Mouse (Mus musculus): Measurements from ENCODE around the gene Evl.

DNA sequence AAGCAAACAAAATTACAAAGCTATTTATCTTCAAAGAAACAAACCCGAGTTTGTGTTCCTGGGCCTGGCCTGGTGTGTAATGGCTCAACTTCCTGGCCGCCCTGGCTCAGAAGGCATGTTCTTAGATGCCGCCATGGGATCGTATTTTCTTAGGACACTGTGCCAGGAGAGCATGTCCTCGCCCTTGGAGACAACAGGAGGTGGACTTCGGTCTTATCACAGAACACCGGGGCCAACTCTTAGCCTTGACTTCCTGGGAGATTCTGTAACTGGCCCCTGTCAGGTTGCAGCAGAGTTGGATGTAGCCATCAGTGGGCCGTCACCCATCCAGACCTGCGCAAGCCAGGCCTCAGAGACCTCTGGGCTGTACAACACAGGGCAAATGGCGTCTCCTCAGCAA is 145.1 kb downstream of the Evl start:
- TF ChIP-seq ZNF384 (IDR thresholded peaks at IDR 0.05; ENCODE audit: low read depth, low read length) (no peak), CHD2 (IDR thresholded peaks at IDR 0.05; ENCODE audit: low read depth, low read length) (no peak), ZC3H11A (IDR thresholded peaks at IDR 0.05; ENCODE audit: borderline replicate concordance, low read depth, low read length) (no peak), MAFK (IDR thresholded peaks at IDR 0.05; ENCODE audit: insufficient read depth, low read depth, low read length) (no peak)
